Mouse (Mus musculus): ENCODE results near the gene Ankrd45.

- TF ChIP-seq EP300 (IDR thresholded peaks at IDR 0.05; ENCODE audit: low read depth), result no peak
- no peak for TF ChIP-seq CTCF (IDR thresholded peaks at IDR 0.05; ENCODE audit: low read depth)
Measured at GRCm38 (mm10) chr1:161159214-161159613, 16.7 kb downstream of the Ankrd45 start, which contains the start of gene Tex50.

Measured in heart, postnatal 0 days (tissue).